Mouse (Mus musculus) right cerebral cortex, adult 18-20 months (tissue): Measurements from ENCODE around the gene Casp8.
"Not testable (repeated sequence)": the region's sequence is repeated elsewhere in the genome, so short reads cannot be mapped to it uniquely, and the experiment has no call there.

ENCODE experiments used
- DNase-seq: peaks from one replicate; pipeline ENCODE4 v3.0.0; 2022; ENCODE audit warnings: mixed read lengths

The Casp8 gene

DNA sequence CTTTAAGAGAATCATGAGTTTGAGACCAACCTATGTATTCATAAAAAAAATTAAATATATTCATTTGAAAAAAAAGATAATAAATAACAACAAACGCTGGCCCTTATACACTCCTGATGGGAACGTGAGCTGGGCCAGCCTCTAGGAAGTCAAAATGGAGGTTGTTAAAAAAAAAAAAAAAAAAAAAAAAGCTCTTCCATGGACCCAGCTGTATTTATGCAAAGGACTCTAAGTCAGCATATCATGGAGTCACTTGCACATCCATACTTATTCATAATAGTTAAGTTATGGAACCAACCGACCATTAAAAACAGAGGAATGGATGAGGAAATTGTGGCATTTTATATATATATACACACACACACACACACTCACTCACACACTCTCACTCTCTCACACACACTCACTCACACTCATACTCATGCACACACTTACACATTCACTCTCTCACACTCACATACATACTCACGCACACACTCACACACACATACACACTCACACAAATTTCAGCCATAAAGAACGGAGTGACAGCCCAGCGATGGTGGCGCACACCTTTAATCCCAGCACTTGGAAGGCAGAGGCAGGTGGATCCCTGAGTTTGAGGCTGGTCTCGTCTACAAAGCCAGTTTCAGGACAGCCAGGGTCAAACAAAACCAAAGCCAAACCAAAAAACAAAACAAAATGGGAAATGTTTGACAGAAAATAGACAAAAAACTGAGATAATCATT, 6.5 kb downstream of the Casp8 start:
- DNase-seq, result no peak

GRCm38 (mm10) chr1:58802322-58803273, 7.4 kb downstream of the Casp8 start:
- DNase-seq, result peak; percentile 2

GRCm38 (mm10) chr1:58803531-58803930, 8.4 kb downstream of the Casp8 start:
- DNase-seq, result no peak

GRCm38 (mm10) chr1:58806651-58807050, 11.5 kb downstream of the Casp8 start:
- no peak for DNase-seq

DNA sequence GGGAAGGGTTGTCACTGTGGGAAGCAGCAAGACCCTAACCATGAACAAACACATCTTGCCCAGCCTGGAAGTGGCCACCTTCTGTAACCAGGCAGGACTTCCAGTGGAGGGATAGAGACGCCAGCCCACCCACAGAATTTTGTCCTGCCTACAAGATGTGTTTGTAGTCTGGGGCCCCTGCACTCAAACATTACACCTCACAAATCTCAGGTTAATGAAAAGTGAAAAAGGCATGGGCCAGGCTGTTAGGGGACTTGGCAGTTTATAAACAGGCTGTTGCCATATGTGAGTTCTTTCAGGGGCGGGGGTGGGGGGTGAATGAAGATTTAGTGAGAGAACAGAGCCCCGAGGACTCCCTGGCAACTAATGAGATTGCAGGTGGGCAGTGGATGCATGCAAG, 31.1 kb downstream of the Casp8 start:
- DNase-seq, result no peak

DNA sequence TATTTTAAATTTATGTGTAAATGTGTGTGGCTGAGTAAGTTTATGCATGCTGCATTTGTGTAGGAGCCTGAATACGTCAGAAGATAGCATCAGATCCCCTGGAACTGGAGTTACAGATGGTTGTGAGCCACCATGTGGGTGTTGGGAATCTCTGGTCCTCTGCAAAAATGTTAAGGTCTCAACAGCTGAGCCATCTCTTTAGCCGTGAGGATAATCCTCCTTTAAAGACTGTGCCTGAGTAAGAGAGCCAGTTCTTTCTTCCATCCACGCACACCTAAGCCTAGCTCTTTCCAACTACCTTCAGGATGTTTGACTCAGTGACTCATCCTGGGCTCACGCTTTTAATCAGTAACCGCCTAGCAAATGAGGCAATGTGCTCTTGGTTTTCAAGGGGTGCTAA, 35.6 kb downstream of the Casp8 start:
- DNase-seq, result peak; percentile 56

DNA sequence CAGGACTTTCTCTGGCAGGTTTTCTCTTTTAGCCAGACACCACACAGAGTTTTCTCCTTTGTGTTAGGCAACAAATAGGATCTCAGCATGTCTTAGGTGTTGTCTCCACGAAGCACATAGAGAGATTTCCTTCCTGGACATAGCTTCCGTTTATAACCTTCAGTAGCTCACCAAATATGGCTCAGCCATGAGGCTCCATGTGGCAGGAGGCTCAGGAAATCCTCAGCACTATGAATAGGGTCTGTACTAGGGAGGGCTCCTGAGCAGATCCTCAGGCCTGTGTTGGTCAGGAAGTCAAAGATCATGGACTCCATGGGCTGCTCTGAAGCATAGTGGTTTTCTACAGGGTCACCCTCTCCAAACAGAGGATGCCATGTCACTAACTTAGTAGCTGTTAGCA, 37.0 kb downstream of the Casp8 start:
- no peak for DNase-seq

- peak; percentile 43 for DNase-seq
Measured at GRCm38 (mm10) chr1:58856811-58857210, 61.6 kb downstream of the Casp8 start.

GRCm38 (mm10) chr1:58859131-58859530, 64.0 kb downstream of the Casp8 start:
- DNase-seq, result not testable (repeated sequence)

- DNase-seq, result not testable (repeated sequence)
Measured at GRCm38 (mm10) chr1:58859738-58860365, 64.7 kb downstream of the Casp8 start.

DNA sequence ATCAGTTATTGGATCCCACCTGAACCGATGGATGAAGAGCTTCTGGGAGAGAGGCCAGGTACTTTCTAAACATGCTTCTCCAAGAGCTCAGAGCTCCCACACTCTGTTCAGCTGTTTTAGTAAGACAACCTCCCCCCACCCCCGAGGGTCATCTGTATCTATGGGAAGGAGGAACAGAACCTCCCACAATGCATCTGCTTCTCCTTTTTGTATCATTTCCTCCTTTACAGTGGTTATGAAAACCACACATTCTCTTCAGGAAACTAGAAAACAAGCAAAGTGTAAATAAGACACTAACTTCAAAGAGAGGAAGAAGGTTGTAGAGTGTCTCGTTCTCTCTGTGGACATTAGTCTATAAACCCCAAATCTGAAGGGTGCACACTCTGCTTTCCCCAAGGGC, 65.4 kb downstream of the Casp8 start:
- DNase-seq, result not testable (repeated sequence)

DNA sequence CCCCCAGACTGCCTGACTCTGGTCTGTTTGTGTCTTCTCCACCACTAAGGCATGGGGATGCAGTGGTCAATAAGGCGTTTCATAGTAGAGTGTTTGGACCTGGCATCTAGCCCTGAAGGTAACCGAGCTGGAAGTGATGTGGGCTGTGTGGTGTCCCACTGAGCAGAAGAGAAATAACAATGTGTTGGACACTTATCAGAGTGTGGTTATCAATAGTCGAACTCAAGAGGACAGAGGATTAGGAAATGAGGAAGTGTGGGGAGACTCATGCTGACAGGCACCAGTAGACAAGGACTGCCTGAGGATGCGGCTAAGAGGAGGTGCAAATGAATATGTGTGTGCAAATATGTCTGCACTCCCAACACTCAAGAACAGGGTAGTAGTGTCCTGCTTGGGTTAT, 81.3 kb downstream of the Casp8 start:
- not testable (repeated sequence) for DNase-seq

DNA sequence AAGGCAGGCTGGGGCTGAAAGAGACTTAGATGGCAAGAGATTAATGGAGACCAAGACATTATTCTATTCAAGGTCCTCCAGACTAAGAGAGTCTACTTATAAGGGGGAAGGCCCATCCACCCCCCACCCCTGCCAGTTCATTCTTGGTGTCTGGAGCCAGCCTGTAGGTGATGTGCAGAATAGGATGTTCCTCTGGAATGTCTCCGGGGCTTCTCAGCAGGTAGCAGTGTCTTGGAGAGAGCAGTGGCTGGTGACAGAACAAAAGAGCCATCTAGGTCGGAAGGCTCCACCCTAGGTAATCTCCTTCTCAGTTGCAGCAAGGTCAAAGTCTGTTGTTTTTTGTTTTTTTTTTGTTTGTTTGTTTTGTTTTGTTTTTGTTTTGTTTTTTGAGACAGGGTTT, 84.1 kb downstream of the Casp8 start:
- DNase-seq, result not testable (repeated sequence)

GRCm38 (mm10) chr1:58883279-58883678, 88.1 kb downstream of the Casp8 start:
- not testable (repeated sequence) for DNase-seq

DNA sequence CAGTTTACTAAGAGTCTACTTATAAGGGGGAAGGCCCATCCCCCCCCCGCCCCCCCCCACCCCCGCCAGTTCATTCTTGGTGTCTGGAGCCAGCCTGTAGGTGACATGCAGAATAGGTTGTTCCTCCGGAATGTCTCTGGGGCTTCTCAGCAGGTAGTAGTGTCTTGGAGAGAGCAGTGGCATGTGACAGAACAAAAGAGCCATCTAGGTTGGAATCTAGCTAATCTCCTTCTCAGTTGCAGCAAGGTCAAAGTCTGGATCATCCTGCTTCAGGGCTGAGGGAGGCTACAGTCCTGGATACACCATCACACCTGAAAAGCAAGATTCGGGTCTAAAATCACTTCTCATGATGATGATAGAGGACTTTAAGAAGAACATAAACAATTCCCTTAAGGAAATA, 90.5 kb downstream of the Casp8 start:
- DNase-seq, result no peak

- no peak for DNase-seq
Measured at GRCm38 (mm10) chr1:58889826-58890546, 94.8 kb downstream of the Casp8 start.

DNA sequence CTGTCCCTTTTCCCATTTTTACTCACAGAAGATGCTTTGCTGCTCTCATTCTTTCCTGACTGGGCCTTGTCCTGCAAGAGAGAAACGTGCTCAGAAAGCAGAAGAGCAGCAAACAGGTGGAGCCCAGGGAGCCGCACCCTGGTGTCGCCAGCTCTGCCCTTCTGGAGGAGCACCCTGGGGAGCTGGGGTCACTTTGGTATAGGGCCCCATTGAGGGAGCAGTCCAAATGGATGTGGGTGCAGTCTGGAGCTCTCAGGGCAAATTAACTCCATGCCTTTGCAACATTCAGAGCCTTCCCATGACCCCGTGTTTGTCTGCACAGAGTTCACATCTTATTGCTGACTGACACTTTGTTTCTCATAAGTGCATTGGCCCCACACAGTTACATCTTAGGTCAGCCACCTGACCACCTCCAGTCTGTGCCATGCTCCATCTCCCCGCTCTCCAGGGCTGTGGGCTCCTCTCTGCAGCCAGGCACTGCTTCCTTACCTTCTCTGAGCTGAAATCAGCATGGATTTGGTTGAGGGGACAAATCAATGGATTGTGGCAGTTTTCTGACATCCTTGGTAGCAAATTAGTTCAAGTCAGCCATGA, 95.6 kb downstream of the Casp8 start:
- DNase-seq, result not testable (repeated sequence)

DNA sequence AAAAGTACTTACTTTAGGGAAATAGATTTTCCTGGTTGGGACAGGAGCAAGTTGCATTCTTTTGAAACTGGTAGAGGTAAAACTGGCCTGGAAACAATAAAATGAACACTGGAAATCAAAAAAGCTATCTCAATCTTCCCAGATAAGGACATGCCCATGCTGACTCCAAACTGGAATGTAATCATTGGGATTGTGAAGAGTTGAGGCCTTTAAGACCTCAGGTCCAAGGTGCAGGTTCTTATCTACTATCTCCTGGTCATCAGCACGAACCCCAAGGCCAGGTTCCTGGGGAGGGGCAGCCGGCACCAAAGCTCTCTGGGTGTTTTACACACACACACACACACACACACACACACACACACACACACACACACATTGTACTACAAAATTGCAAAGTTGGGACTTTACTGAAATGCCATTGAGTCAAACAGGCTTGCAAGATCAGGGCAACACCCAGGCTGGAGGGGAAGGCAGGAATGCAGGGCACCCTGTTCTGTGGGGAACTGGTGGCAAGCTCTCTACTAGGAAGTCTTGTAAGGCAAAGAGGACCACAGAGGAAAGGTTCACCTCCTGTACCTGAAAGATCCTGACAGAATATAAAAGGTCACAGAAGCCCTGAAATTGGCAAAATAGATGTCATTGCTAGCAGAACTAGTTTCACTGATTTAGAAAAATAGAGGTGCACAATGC, 96.5 kb downstream of the Casp8 start:
- DNase-seq, result not testable (repeated sequence)

DNA sequence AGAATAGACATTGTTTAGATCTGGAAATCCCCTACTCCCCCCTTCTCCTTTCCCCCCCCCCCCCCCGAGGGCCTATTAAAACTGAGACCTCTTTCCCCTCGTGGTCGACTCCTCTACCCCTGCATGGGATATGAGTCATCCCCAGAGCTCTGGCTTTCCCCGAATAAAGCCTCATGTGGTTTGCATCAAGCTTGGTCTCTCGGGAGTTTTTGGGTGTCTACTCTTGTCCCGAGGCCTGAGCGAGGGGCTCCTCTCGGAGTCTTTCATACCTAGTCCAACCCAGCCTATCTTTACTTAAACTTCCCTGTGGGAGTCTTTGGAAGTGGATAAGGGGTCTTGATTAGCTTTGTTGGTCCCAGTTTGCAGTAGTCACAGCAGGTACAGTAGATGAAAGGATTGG, 97.2 kb downstream of the Casp8 start:
- not testable (repeated sequence) for DNase-seq
